Comparison of ENCODE assay signal across 10 mouse cellular contexts in the genomic region with DNA sequence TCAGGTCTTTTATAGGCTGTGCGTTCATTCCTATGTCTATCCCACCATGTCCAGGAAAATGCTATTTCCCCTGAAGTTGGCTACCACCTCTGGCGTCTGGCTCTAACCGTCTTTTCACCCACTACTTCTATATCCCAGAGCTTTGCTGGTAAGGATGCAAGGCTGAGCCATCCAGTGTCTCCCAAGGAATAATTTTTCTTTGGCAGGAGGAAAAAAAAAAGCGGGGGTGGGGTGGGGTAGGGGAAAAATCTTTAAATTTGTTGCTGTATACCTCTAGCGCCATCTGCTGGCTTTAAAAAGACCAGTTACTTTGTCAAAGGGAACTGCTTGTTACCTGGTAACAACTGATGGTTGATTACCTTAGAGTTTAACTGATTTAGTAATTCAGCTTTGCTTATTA. TPM values are rescaled to one million over a fixed set of nuclear protein-coding genes. Genes with fewer than 3 reads are reported as not detected.
DNase-seq lines count a peak whose midpoint lies in the region; ATAC-seq and TF ChIP-seq lines count a peak whose summit lies in the region.
"Had no signal": no experiment of that assay in that cellular context is flagged by ENCODE, and none has a peak within 500 bp of the region (broad histone marks: within the 10 kb centered on the region; RNA-seq: fewer than 3 reads in every experiment).

No protein-coding gene starts in this region.

- no peak overlapping the region for H3K4me2 ChIP-seq in embryonic facial prominence, embryonic 11.5 days (ENCODE audit: low read depth, low read length)

- peak; percentile 71 for DNase-seq in embryonic facial prominence, embryonic 11.5 days (ENCODE audit: low spot score)
- DNase-seq in embryonic facial prominence, embryonic 10.5 days (ENCODE audit: low spot score), result no peak
- DNase-seq in layer of hippocampus, postnatal 10 days (ENCODE audit: low spot score in 2 of 2), result peak; percentile 35 to 52
- DNase-seq in layer of hippocampus, postnatal 25 days (ENCODE audit: extremely low spot score in 1 of 2, low spot score in 1 of 2), result no peak
- DNase-seq in ES-E14 (ENCODE audit: low read depth, low spot score), result no peak
- DNase-seq in embryo, embryonic 9.5 days (ENCODE audit: extremely low spot score), result peak; percentile 36
- peak; percentile 38 for DNase-seq in splenic B cell, adult 2 months (ENCODE audit: low read depth, low spot score)

- H3K27ac ChIP-seq in embryonic facial prominence, embryonic 11.5 days (replicated peaks; ENCODE audit: low read depth, low read length), result no peak overlapping the region
- H3K27ac ChIP-seq in embryonic facial prominence, embryonic 10.5 days (replicated peaks), result no peak overlapping the region
- H3K27ac ChIP-seq in ES-E14 (ENCODE audit: insufficient read depth, low read depth, low read length, poor library complexity, severe bottlenecking), result no peak overlapping the region
- H3K27ac ChIP-seq: limb, embryonic 13.5 days had no signal

- H3K4me3 ChIP-seq in embryonic facial prominence, embryonic 11.5 days (ENCODE audit: low read depth, low read length), result no peak overlapping the region
- no peak overlapping the region for H3K4me3 ChIP-seq in embryonic facial prominence, embryonic 10.5 days
- H3K4me3 ChIP-seq in ES-E14 (ENCODE audit: insufficient read depth in 1 of 2, low read depth in 1 of 2, low read length in 2 of 2, poor library complexity in 1 of 2, severe bottlenecking in 1 of 2), result no peak overlapping the region
- H3K4me3 ChIP-seq: erythroblast, embryonic 14.5 days; limb, embryonic 13.5 days had no signal

- no peaks in the 10 kb centered on the region for H3K27me3 ChIP-seq in embryonic facial prominence, embryonic 11.5 days (ENCODE audit: control insufficient read depth, insufficient read depth, low read length)
- peaks cover 6% of the 10 kb centered on the region; the same call in 1 of the 2 replicates for H3K27me3 ChIP-seq in embryonic facial prominence, embryonic 10.5 days (replicated peaks; ENCODE audit: low read depth, poor library complexity, severe bottlenecking)
- H3K27me3 ChIP-seq in splenic B cell, adult 2 months (ENCODE audit: control insufficient read depth, insufficient read depth, low read length, poor library complexity, severe bottlenecking), result no peaks in the 10 kb centered on the region
- H3K27me3 ChIP-seq: limb, embryonic 13.5 days had no signal

- H3K9ac ChIP-seq in embryonic facial prominence, embryonic 11.5 days (replicated peaks; ENCODE audit: low read length), result no peak overlapping the region
- H3K9ac ChIP-seq in ES-E14 (ENCODE audit: insufficient read depth, low read depth, low read length, poor library complexity, severe bottlenecking), result no peak overlapping the region
- H3K9ac ChIP-seq: limb, embryonic 13.5 days had no signal

- 58% methylated on average over 5 of the region's 5 CpGs for WGBS in embryonic facial prominence, embryonic 11.5 days
- 55% methylated on average over 5 of the region's 5 CpGs for WGBS in embryonic facial prominence, embryonic 10.5 days

- H3K36me3 ChIP-seq in embryonic facial prominence, embryonic 11.5 days (replicated peaks; ENCODE audit: control insufficient read depth, insufficient read depth, low read depth, low read length), result no peaks in the 10 kb centered on the region; the same call in 1 of the 2 replicates
- peaks cover 58% of the 10 kb centered on the region for H3K36me3 ChIP-seq in embryonic facial prominence, embryonic 10.5 days (replicated peaks)
- peaks cover 7% of the 10 kb centered on the region; the same call in 1 of the 2 replicates for H3K36me3 ChIP-seq in ES-E14 (ENCODE audit: control insufficient read depth, insufficient read depth, low read length, poor library complexity, severe bottlenecking)
- H3K36me3 ChIP-seq in splenic B cell, adult 2 months (ENCODE audit: control insufficient read depth, insufficient read depth, low read length, poor library complexity, severe bottlenecking), result no peaks in the 10 kb centered on the region

- no peak for ATAC-seq in embryonic facial prominence, embryonic 11.5 days (replicated peaks; ENCODE audit: insufficient number of reproducible peaks, low FRiP score, low TSS enrichment, low read depth)
- ATAC-seq in megakaryocyte-erythroid progenitor cell, adult 5-6 weeks (replicated peaks; ENCODE audit: low FRiP score, low TSS enrichment, poor library complexity, severe bottlenecking), result no peak

- H3K9me3 ChIP-seq in embryonic facial prominence, embryonic 11.5 days (replicated peaks; ENCODE audit: control insufficient read depth, low read length), result no peaks in the 10 kb centered on the region
- no peaks in the 10 kb centered on the region for H3K9me3 ChIP-seq in embryonic facial prominence, embryonic 10.5 days
- no peaks in the 10 kb centered on the region for H3K9me3 ChIP-seq in ES-E14 (ENCODE audit: control insufficient read depth, insufficient read depth, low read depth, low read length)
- H3K9me3 ChIP-seq: limb, embryonic 13.5 days had no signal

- H3K4me1 ChIP-seq in embryonic facial prominence, embryonic 11.5 days (ENCODE audit: control insufficient read depth, insufficient read depth, low read length), result no peaks in the 10 kb centered on the region; the same call in 1 of the 2 replicates
- peaks cover 24% of the 10 kb centered on the region for H3K4me1 ChIP-seq in embryonic facial prominence, embryonic 10.5 days
- peaks cover 2 to 5% of the 10 kb centered on the region in 2 experiments; a peak in 2 of 4 replicates for H3K4me1 ChIP-seq in ES-E14 (ENCODE audit: control insufficient read depth in 2 of 2, insufficient read depth in 2 of 2, low read length in 2 of 2, poor library complexity in 1 of 2)

- in situ Hi-C loops in ES-E14 (cut with MboI; ENCODE audit: low sequenced_read_pairs in 2 of 2, unreplicated experiment in 2 of 2), result no loop called here

TF ChIP-seq in ES-E14, 5 proteins besides CTCF, POLR2A, EP300 and RAD21:
- no peak for TF ChIP-seq CHD2 (IDR thresholded peaks at IDR 0.05; ENCODE audit: low read depth, low read length)
- peak; percentile 77 for TF ChIP-seq ZC3H11A (IDR thresholded peaks at IDR 0.05; ENCODE audit: borderline replicate concordance, low read depth, low read length)
- no peak for TF ChIP-seq HCFC1 (IDR thresholded peaks at IDR 0.05; ENCODE audit: borderline replicate concordance, insufficient read depth, low read length)
- TF ChIP-seq MAFK (IDR thresholded peaks at IDR 0.05; ENCODE audit: insufficient read depth, low read depth, low read length), result no peak
- 0 out of 2 replicates have a peak, but pooled peaks have one; percentile 51 for TF ChIP-seq ZNF384 (IDR thresholded peaks at IDR 0.05; ENCODE audit: low read depth, low read length)

RNA-seq across cellular contexts. Expression of a gene that starts 17.4 kb away (rescaled TPM):
- polyA plus RNA-seq in embryonic facial prominence, embryonic 11.5 days (2014; fragmentation: Nextera tagmentation; extraction: Ambion mirVana), result 17.5 and 18.2 TPM in 2 replicates
- 15.5 and 16.0 TPM in 2 replicates for polyA plus RNA-seq in embryonic facial prominence, embryonic 10.5 days (2016; fragmentation: Nextera tagmentation; extraction: Ambion mirVana)
- 1 to 10 TPM; 3.1 to 3.6 TPM for total RNA-seq in layer of hippocampus, postnatal 10 days (2021)
- total RNA-seq in layer of hippocampus, postnatal 25 days (2021), result 1 to 10 TPM; 1.9 to 3.3 TPM
- 2.0 and 5.3 TPM in 2 replicates for total RNA-seq in ES-E14 (2012; rRNA removed)
- total RNA-seq in megakaryocyte-erythroid progenitor cell, adult 5-6 weeks (2014; fragmentation: Nextera tagmentation), result not detected in 2 replicates
- not detected in 2 replicates for total RNA-seq in megakaryocyte-erythroid progenitor cell, adult 5-6 weeks (2017)
- polyA plus RNA-seq: erythroblast, embryonic 14.5 days had no signal

Comparison
In these comparisons a context has a peak if more than half of its experiments do, and no peak if none do; other contexts are left out.
1. DNase-seq: peak in embryonic facial prominence, embryonic 11.5 days (single experiment), layer of hippocampus, postnatal 10 days (2 of 2), embryo, embryonic 9.5 days (single experiment) and splenic B cell, adult 2 months (single experiment); none in embryonic facial prominence, embryonic 10.5 days (single experiment), layer of hippocampus, postnatal 25 days (0 of 2) and ES-E14 (single experiment).